Mouse (Mus musculus) liver, embryonic 14.5 days (tissue): ENCODE results near the gene Trp53. TPM values are rescaled to one million over a fixed set of nuclear protein-coding genes. Genes with fewer than 3 reads are reported as not detected.
"Not testable (repeated sequence)": the region's sequence is repeated elsewhere in the genome, so short reads cannot be mapped to it uniquely, and the experiment has no call there.

Experiments used
- ATAC-seq: fragments of 200-750 bp; cut with Nextera tagmentation; 2 replicates; pipeline ENCODE4 v1.8.0; 2017; ENCODE audit warnings: moderate number of reproducible peaks, mild to moderate bottlenecking, moderate library complexity; ENCODE audit not compliant: insufficient read depth
- DNase-seq, 3 experiments: peaks; one replicate each; pipeline ENCODE4 v3.0.0-alpha.2; 2012 to 2013; ENCODE audit warnings: low read depth in 3 of 3, low spot score in 3 of 3
- H3K27ac ChIP-seq: fragments of 300-500 bp; sonication (generic); 2 replicates; pipeline ENCODE4 v1.5.1; 2014; ENCODE audit warnings: moderate library complexity, mild to moderate bottlenecking, control low read depth, inconsistent platforms
- H3K27me3 ChIP-seq: fragments of 300-500 bp; sonication (generic); 2 replicates; pipeline ENCODE4 v1.6.1; 2014; ENCODE audit warnings: mild to moderate bottlenecking, low read length, moderate library complexity; ENCODE audit not compliant: control insufficient read depth, insufficient read depth
- H3K36me3 ChIP-seq: fragments of 300-500 bp; sonication (generic); replicated peaks from 2 replicates; pipeline ENCODE4 v1.6.1; 2014; ENCODE audit warnings: low read depth; ENCODE audit not compliant: control insufficient read depth, insufficient read depth
- H3K4me1 ChIP-seq, 2 experiments: fragments of 200-500 bp in 1 of 2; fragments of 300-500 bp in 1 of 2; sonication (generic) in 1 of 2; replicated peaks; 2 replicates each; pipeline ENCODE4 v1.6.1; 2012 to 2014; ENCODE audit warnings: antibody characterized with exemption in 1 of 2, inconsistent platforms in 1 of 2, low read length in 1 of 2; ENCODE audit not compliant: control insufficient read depth in 2 of 2, insufficient read depth in 2 of 2
- H3K4me2 ChIP-seq: fragments of 300-500 bp; sonication (generic); 2 replicates; pipeline ENCODE4 v1.6.1; 2014; ENCODE audit warnings: low read depth, mild to moderate bottlenecking, control low read depth, moderate library complexity
- H3K4me3 ChIP-seq, 2 experiments: fragments of 200-500 bp in 1 of 2; fragments of 300-500 bp in 1 of 2; sonication (generic) in 1 of 2; 2 replicates each; pipeline ENCODE4 v1.5.1; 2012 to 2014; ENCODE audit warnings: low read depth in 2 of 2, low read length in 2 of 2, mild to moderate bottlenecking in 2 of 2, control low read depth in 1 of 2, inconsistent platforms in 1 of 2, moderate library complexity in 1 of 2; ENCODE audit not compliant: insufficient read depth in 1 of 2
- H3K9ac ChIP-seq: fragments of 300-500 bp; sonication (generic); replicated peaks from 2 replicates; pipeline ENCODE4 v1.6.1; 2014; ENCODE audit warnings: mild to moderate bottlenecking, control low read depth, moderate library complexity
- H3K9me3 ChIP-seq: fragments of 300-500 bp; sonication (generic); 2 replicates; pipeline ENCODE4 v1.6.1; 2016; ENCODE audit warnings: low read length, mixed read lengths; ENCODE audit not compliant: control insufficient read depth
- CTCF ChIP-seq: IDR thresholded peaks from 2 replicates; pipeline ENCODE4 v1.5.1; 2016; ENCODE audit warnings: antibody characterized with exemption, low read depth, control low read depth
- EP300 ChIP-seq: IDR thresholded peaks from 2 replicates; pipeline ENCODE4 v1.6.1; 2016; ENCODE audit warnings: antibody characterized with exemption, low read depth
- WGBS: fragments of 180-500 bp; shearing (Covaris S2); extraction: QIAGEN DNeasy Blood & Tissue Kit; methylation state at CpG from one replicate; pipeline ENCODE4 v1.1.7; 2014; ENCODE audit not compliant: insufficient replicate concordance; 5-methylcytosine and 5-hydroxymethylcytosine counted together
- polyA plus RNA-seq, 2 experiments: library from polyadenylated mRNA; depleted of rRNA in 1 of 2; stranded (reverse) in 1 of 2; unstranded in 1 of 2; fragments of >200 nt; fragmentation: Nextera tagmentation in 1 of 2; extraction: Ambion mirVana in 1 of 2; gene quantifications; 2 replicates each; pipeline versions ENCODE4 v1.2.1 to v1.2.3; 2012 to 2014

Trp53 gene
- polyA plus RNA-seq, 2 experiments = 61.2 to 68.7 TPM

- DNase-seq = no peak
- Histone ChIP-seq H3K27me3 (no peaks in the 10 kb centered on the region), H3K9me3 (no peaks in the 10 kb centered on the region), H3K4me1 (peaks cover 16 to 32% of the 10 kb centered on the region in 2 experiments), H3K9ac (no peak within 1 kb of the TSS; the same call in 1 of the 2 replicates), H3K27ac (no peak within 1 kb of the TSS), H3K4me3 (peak within 1 kb of the TSS; percentile 0 to 21; a peak in 2 of 4 replicates), H3K36me3 (no peaks in the 10 kb centered on the region), H3K4me2 (peak within 1 kb of the TSS; percentile 39)
- WGBS = 45% methylated on average over 5 of the region's 5 CpGs
- no peak for TF ChIP-seq CTCF
- no peak for TF ChIP-seq EP300
- no peak for ATAC-seq
These were observed 37.6 kb downstream of the Trp53 start, which contains the start of gene Shbg for GRCm38 (mm10) chr11:69617805-69618204. TSS of gene Shbg (minus strand) at chr11:69617905.

DNA sequence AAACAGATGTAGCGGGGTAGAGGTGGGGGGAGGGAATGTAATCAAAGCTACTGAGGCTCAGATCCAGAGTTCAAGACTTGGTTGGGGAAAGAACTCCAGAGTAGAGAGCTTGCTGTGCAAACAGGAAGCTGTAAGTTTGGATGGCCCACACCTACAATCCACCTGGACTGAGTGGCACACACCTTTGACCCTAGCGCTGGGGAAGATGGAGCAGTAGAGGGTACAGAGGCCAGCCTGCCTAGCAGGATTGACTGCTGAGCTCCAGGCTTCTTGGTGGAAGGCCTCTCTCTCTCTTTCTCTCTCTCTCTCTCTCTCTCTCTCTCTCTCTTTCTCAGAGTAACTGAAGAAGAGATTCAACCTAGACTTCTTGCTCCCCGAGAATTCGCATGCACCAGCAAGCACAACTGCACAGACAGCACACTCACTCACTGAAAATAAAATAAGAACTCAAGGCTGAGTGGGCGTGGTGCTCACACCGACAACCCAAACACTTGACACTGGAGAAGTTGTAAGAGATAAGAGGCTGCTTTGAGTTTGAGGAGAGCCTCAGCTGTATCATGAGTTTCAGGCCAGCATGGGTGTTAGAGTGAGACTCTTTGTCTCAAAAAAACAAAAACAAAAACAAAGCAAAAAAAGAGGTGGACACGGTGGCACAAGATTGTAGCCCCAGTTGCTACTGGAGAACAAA lies 40.4 kb downstream of the Trp53 start:
- DNase-seq (no peak), ATAC-seq (peak; percentile 51; the same call in 1 of the 2 replicates)
- no peak overlapping the region for H3K9ac ChIP-seq
- no peaks in the 10 kb centered on the region for H3K9me3 ChIP-seq
- H3K4me1 ChIP-seq = peaks cover 16 to 33% of the 10 kb centered on the region in 2 experiments
- no peak overlapping the region for H3K4me3 ChIP-seq
- H3K4me2 ChIP-seq = peak overlapping the region; percentile 84
- TF ChIP-seq EP300 (no peak), CTCF (no peak)
- H3K27me3 ChIP-seq = no peaks in the 10 kb centered on the region
- peak overlapping the region; percentile 53 for H3K27ac ChIP-seq
- no peaks in the 10 kb centered on the region for H3K36me3 ChIP-seq
- WGBS = 39% methylated on average over 7 of the region's 7 CpGs

DNA sequence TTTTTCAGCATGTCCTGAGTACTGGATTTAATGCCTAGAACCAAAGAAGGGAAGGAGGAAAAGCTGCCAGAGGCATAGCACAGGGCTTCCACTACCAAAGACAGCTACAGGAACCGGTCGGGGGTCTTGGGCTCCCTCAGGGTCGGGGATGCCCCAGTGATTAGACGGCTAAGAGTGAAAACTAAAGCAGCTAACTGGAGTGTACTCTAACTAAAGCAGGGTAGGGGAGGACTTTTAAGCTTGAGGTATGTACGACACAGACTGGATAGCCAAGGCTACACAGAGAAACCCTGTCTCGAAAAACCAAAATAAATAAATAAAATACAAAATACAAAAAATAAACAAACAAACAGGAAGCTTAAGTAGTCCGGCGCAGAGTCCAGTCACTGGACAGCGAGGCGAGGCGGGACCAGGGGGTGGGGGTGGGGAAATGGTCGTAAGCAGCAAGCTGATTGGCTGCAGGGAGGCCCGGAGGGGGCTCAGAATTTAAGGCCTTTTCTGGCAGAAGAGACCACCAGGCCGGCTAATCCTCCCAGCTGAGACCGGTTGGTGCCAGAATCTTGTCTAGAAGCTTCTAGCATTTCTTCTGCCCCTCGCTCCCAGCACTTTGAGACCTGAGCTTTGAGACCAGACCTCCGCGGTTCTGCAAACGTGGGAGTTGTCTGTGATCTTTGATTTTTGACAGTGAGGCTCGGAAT lies 41.6 kb downstream of the Trp53 start, which contains the start of gene Sat2:
Gene Sat2 (plus strand): TSS at position 454 of the 698 bp plus-strand sequence.
- TF ChIP-seq CTCF (no peak), EP300 (no peak)
- Histone ChIP-seq H3K9ac (peak within 1 kb of the TSS; percentile 65), H3K27me3 (no peaks in the 10 kb centered on the region), H3K4me1 (peaks cover 16 to 33% of the 10 kb centered on the region in 2 experiments), H3K27ac (peak within 1 kb of the TSS; percentile 53), H3K9me3 (no peaks in the 10 kb centered on the region), H3K4me2 (peak within 1 kb of the TSS; percentile 84), H3K4me3 (peak within 1 kb of the TSS; percentile 57 to 69), H3K36me3 (no peaks in the 10 kb centered on the region)
- DNase-seq = no peak
- peak; percentile 49; the same call in 1 of the 2 replicates for ATAC-seq
- 3% methylated on average over 20 of the region's 20 CpGs for WGBS

DNA sequence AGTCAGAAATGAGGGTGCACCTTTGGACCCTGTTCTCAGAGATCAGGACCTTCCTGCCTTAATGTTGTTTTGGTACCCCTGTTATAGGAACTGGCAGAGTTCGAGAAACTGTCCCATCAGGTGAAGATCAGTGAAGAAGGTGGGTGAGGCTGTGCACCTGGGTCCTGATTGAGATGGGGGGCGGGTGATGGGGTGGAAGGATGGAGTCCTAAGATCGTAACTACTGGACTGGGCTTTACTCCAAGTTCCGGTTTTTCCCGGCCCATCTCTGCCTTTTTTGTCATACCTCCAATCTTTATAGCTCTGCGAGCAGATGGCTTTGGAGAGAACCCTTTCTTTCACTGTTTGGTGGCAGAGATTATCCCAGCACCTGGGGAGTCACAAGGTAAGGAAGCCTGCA lies 42.2 kb downstream of the Trp53 start:
- DNase-seq (no peak), ATAC-seq (no peak)
- Histone ChIP-seq H3K4me3 (peak overlapping the region; percentile 57 to 69), H3K27me3 (no peaks in the 10 kb centered on the region), H3K27ac (no peak overlapping the region), H3K4me2 (peak overlapping the region; percentile 84), H3K9me3 (no peaks in the 10 kb centered on the region), H3K9ac (peak overlapping the region; percentile 65), H3K4me1 (peaks cover 16 to 33% of the 10 kb centered on the region in 2 experiments), H3K36me3 (no peaks in the 10 kb centered on the region)
- TF ChIP-seq EP300 (no peak), CTCF (no peak)
- 47% methylated on average over 6 of the region's 6 CpGs for WGBS

GRCm38 (mm10) chr11:69623006-69623405 lies 42.8 kb downstream of the Trp53 start:
- peak overlapping the region; percentile 84 for H3K4me2 ChIP-seq
- no peak for ATAC-seq
- WGBS = 69% methylated on average over 4 of the region's 4 CpGs
- H3K9me3 ChIP-seq = no peaks in the 10 kb centered on the region
- no peaks in the 10 kb centered on the region for H3K36me3 ChIP-seq
- no peak for DNase-seq
- H3K27ac ChIP-seq = no peak overlapping the region
- H3K4me3 ChIP-seq = no peak overlapping the region
- H3K9ac ChIP-seq = no peak overlapping the region
- TF ChIP-seq CTCF (no peak), EP300 (no peak)
- H3K27me3 ChIP-seq = no peaks in the 10 kb centered on the region
- peaks cover 16 to 28% of the 10 kb centered on the region in 2 experiments for H3K4me1 ChIP-seq

GRCm38 (mm10) chr11:69624339-69624738 lies 44.2 kb downstream of the Trp53 start:
- H3K4me1 ChIP-seq = peaks cover 16 to 23% of the 10 kb centered on the region in 2 experiments
- H3K27ac ChIP-seq, DNase-seq, H3K9me3 ChIP-seq, H3K4me3 ChIP-seq, H3K36me3 ChIP-seq, H3K27me3 ChIP-seq, H3K4me2 ChIP-seq, H3K9ac ChIP-seq, ATAC-seq: not testable (repeated sequence)
- WGBS = 67% methylated on average over 2 of the region's 2 CpGs
